Mouse (Mus musculus) neural tube, embryonic 12.5 days (tissue): ENCODE data around the gene Itgae. TPM values are rescaled to one million over a fixed set of nuclear protein-coding genes. Genes with fewer than 3 reads are reported as not detected.

Experiments used
- ATAC-seq: fragments of 200-750 bp; cut with Nextera tagmentation; 2 replicates; pipeline ENCODE4 v1.8.0; 2017; ENCODE audit warnings: low read depth, mild to moderate bottlenecking, moderate TSS enrichment, moderate library complexity; ENCODE audit not compliant: low FRiP score
- H3K27ac ChIP-seq: fragments of 300-500 bp; sonication (generic); 2 replicates; pipeline ENCODE4 v1.5.1; 2016
- H3K27me3 ChIP-seq: fragments of 300-500 bp; sonication (generic); replicated peaks from 2 replicates; pipeline ENCODE4 v1.6.1; 2016; ENCODE audit warnings: mild to moderate bottlenecking
- H3K36me3 ChIP-seq: fragments of 300-500 bp; sonication (generic); 2 replicates; pipeline ENCODE4 v1.6.1; 2016; ENCODE audit warnings: mild to moderate bottlenecking
- H3K4me1 ChIP-seq: fragments of 300-500 bp; sonication (generic); 2 replicates; pipeline ENCODE4 v1.6.1; 2016
- H3K4me2 ChIP-seq: fragments of 300-500 bp; sonication (generic); replicated peaks from 2 replicates; pipeline ENCODE4 v1.6.1; 2016; ENCODE audit warnings: mild to moderate bottlenecking
- H3K4me3 ChIP-seq: fragments of 300-500 bp; sonication (generic); 2 replicates; pipeline ENCODE4 v1.5.1; 2016
- H3K9ac ChIP-seq: fragments of 300-500 bp; sonication (generic); 2 replicates; pipeline ENCODE4 v1.6.1; 2016; ENCODE audit warnings: mild to moderate bottlenecking
- H3K9me3 ChIP-seq: fragments of 300-500 bp; sonication (generic); 2 replicates; pipeline ENCODE4 v1.6.1; 2016; ENCODE audit warnings: mild to moderate bottlenecking
- WGBS: fragments of 180-500 bp; shearing (Covaris S2); methylation state at CpG from one replicate; pipeline ENCODE4 v1.1.7; 2016; 5-methylcytosine and 5-hydroxymethylcytosine counted together
- polyA plus RNA-seq: library from polyadenylated mRNA; unstranded; fragments of >200 nt; fragmentation: Nextera tagmentation; extraction: Ambion mirVana; gene quantifications from 2 replicates; pipeline ENCODE4 v1.2.1, GENCODE M21; 2016

Itgae gene
- polyA plus RNA-seq = 0.34 TPM in 2 replicates

DNA sequence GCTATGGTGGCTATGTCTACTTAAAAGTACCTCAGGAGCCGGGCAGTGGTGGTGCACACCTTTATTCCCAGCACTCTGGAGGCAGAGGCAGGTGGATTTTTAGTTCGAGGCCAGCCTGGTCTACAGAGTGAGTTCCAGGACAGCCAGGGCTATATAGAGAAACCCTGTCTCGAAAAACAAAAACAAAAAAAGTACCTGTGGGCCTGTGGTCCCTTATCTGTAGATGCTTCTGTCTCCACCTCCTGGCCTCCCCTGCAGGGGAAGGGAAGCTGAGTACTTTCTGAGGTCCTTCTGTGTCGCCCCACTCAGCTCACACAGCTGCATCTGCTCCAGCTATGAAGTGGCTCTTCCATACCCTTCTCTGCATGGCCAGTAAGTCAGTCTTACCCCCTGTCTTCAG lies at the start of gene Itgae:
Itgae (plus strand) TSS at position 301 of the 400 bp plus-strand sequence.
- Histone ChIP-seq H3K4me3 (no peak within 1 kb of the TSS), H3K4me2 (no peak within 1 kb of the TSS), H3K27me3 (no peaks in the 10 kb centered on the region), H3K36me3 (peaks cover 3% of the 10 kb centered on the region; the same call in 1 of the 2 replicates), H3K9ac (no peak within 1 kb of the TSS), H3K4me1 (no peaks in the 10 kb centered on the region), H3K27ac (no peak within 1 kb of the TSS), H3K9me3 (no peaks in the 10 kb centered on the region)
- WGBS = 88% methylated on average over 4 of the region's 4 CpGs
- ATAC-seq = no peak

DNA sequence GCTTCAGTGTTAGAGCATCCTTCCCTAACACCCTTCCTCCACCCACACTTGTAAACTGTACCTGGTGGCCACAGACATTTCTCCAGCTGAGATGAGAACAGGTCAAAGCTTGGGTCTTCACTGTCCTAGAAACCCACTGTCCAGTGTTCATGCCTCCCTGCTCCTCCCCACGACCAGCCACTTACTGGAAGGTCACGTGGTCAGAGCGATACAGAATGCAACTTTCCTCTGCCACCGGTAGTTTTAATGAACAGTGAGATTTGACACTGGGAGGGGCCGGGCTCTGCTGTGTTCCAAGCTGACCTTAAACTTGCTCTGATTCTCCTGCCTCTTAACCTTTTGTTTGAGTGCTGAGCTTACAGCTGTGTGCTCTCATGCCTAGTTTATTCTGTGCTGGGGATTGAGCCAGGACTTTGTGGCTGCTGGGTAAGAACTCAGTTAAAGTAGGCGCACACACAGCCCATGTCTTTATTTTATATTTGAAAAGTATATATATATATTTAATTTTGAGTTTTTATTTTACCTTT lies 46.1 kb upstream of the Itgae start:
- 71% methylated on average over 6 of the region's 6 CpGs for WGBS
- ATAC-seq = no peak
- Histone ChIP-seq H3K9me3 (no peaks in the 10 kb centered on the region), H3K27me3 (no peaks in the 10 kb centered on the region), H3K27ac (no peak overlapping the region), H3K4me1 (peaks cover 9% of the 10 kb centered on the region), H3K9ac (no peak overlapping the region), H3K36me3 (no peaks in the 10 kb centered on the region), H3K4me3 (no peak overlapping the region), H3K4me2 (no peak overlapping the region)

DNA sequence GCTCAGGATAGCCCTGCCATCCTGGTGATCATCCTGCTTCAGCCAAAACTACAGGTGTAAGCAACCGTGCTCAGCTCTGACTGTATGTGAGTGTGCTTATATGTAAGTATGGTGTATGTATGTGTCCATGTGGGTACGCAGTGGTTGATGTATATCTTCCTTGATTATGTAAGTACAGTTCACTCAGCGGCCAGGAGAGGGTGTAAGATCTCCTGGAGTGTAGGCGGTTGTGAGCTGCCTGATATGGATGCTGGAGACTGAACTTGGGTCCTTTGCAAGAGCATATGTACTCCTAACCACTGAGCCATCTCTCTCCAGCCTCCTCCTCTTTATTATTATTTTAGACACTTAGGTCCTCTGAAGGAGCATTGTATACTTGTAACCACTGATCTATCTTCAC lies 45.6 kb upstream of the Itgae start:
- H3K4me2 ChIP-seq = no peak overlapping the region
- no peaks in the 10 kb centered on the region for H3K27me3 ChIP-seq
- 75% methylated on average over 4 of the region's 4 CpGs for WGBS
- H3K9ac ChIP-seq = no peak overlapping the region
- no peak overlapping the region for H3K27ac ChIP-seq
- ATAC-seq = no peak
- peaks cover 9% of the 10 kb centered on the region for H3K4me1 ChIP-seq
- no peak overlapping the region for H3K4me3 ChIP-seq
- no peaks in the 10 kb centered on the region for H3K9me3 ChIP-seq
- no peaks in the 10 kb centered on the region for H3K36me3 ChIP-seq

GRCm38 (mm10) chr11:73047542-73047996 lies 42.8 kb upstream of the Itgae start, which contains the start of gene Ncbp3:
Ncbp3 (plus strand) TSS chr11:73047783.
- peaks cover 9% of the 10 kb centered on the region for H3K4me1 ChIP-seq
- WGBS = under 1% methylated on average over 39 of the region's 39 CpGs
- H3K27ac ChIP-seq = peak within 1 kb of the TSS; percentile 68
- no peaks in the 10 kb centered on the region for H3K9me3 ChIP-seq
- peaks cover 8% of the 10 kb centered on the region for H3K36me3 ChIP-seq
- no peaks in the 10 kb centered on the region for H3K27me3 ChIP-seq
- ATAC-seq = peak; percentile 92
- peak within 1 kb of the TSS; percentile 89 for H3K4me3 ChIP-seq
- H3K9ac ChIP-seq = peak within 1 kb of the TSS; percentile 89
- H3K4me2 ChIP-seq = peak within 1 kb of the TSS; percentile 91

GRCm38 (mm10) chr11:73048030-73048876 lies 42.1 kb upstream of the Itgae start:
- peaks cover 9% of the 10 kb centered on the region for H3K4me1 ChIP-seq
- H3K27ac ChIP-seq = peak overlapping the region; percentile 68
- WGBS = 2% methylated on average over 55 of the region's 55 CpGs
- H3K9me3 ChIP-seq = no peaks in the 10 kb centered on the region
- peak; percentile 73 for ATAC-seq
- H3K4me2 ChIP-seq = peak overlapping the region; percentile 91
- H3K4me3 ChIP-seq = peak overlapping the region; percentile 89
- peak overlapping the region; percentile 89 for H3K9ac ChIP-seq
- H3K27me3 ChIP-seq = no peaks in the 10 kb centered on the region
- peaks cover 12% of the 10 kb centered on the region for H3K36me3 ChIP-seq

GRCm38 (mm10) chr11:73049335-73049734 lies 41.0 kb upstream of the Itgae start:
- ATAC-seq = no peak
- Histone ChIP-seq H3K4me1 (peaks cover 9% of the 10 kb centered on the region), H3K4me3 (peak overlapping the region; percentile 89; the same call in 1 of the 2 replicates), H3K27me3 (no peaks in the 10 kb centered on the region), H3K9me3 (no peaks in the 10 kb centered on the region), H3K36me3 (peaks cover 23% of the 10 kb centered on the region), H3K9ac (peak overlapping the region; percentile 89; the same call in 1 of the 2 replicates), H3K4me2 (peak overlapping the region; percentile 91), H3K27ac (no peak overlapping the region)
- WGBS = 5% methylated on average over 4 of the region's 4 CpGs

GRCm38 (mm10) chr11:73052795-73053194 lies 37.6 kb upstream of the Itgae start:
- no peaks in the 10 kb centered on the region for H3K27me3 ChIP-seq
- 90% methylated on average over 1 of the region's 1 CpGs for WGBS
- no peak overlapping the region for H3K4me3 ChIP-seq
- no peaks in the 10 kb centered on the region for H3K9me3 ChIP-seq
- H3K4me1 ChIP-seq = peaks cover 9% of the 10 kb centered on the region
- ATAC-seq = no peak
- no peak overlapping the region for H3K4me2 ChIP-seq
- H3K27ac ChIP-seq = no peak overlapping the region
- no peak overlapping the region for H3K9ac ChIP-seq
- peaks cover 49% of the 10 kb centered on the region for H3K36me3 ChIP-seq

GRCm38 (mm10) chr11:73057701-73058100 lies 32.7 kb upstream of the Itgae start:
- 96% methylated on average over 5 of the region's 5 CpGs for WGBS
- Histone ChIP-seq H3K4me2 (no peak overlapping the region), H3K27me3 (no peaks in the 10 kb centered on the region), H3K9ac (no peak overlapping the region), H3K27ac (no peak overlapping the region), H3K36me3 (peaks cover 55% of the 10 kb centered on the region), H3K4me1 (no peaks in the 10 kb centered on the region), H3K9me3 (no peaks in the 10 kb centered on the region), H3K4me3 (no peak overlapping the region)
- ATAC-seq = no peak

- Histone ChIP-seq H3K36me3 (peaks cover 41% of the 10 kb centered on the region), H3K4me1 (no peaks in the 10 kb centered on the region), H3K27me3 (no peaks in the 10 kb centered on the region), H3K4me2 (no peak overlapping the region), H3K9me3 (no peaks in the 10 kb centered on the region), H3K4me3 (no peak overlapping the region), H3K27ac (no peak overlapping the region), H3K9ac (no peak overlapping the region)
- no peak for ATAC-seq
- WGBS = 96% methylated on average over 3 of the region's 3 CpGs
Measured at GRCm38 (mm10) chr11:73059630-73060029, 30.8 kb upstream of the Itgae start.

- Histone ChIP-seq H3K4me2 (no peak overlapping the region), H3K27me3 (no peaks in the 10 kb centered on the region), H3K36me3 (peaks cover 38% of the 10 kb centered on the region), H3K4me1 (no peaks in the 10 kb centered on the region), H3K27ac (no peak overlapping the region), H3K4me3 (no peak overlapping the region), H3K9ac (no peak overlapping the region), H3K9me3 (no peaks in the 10 kb centered on the region)
- no peak for ATAC-seq
- 98% methylated on average over 3 of the region's 3 CpGs for WGBS
Measured at GRCm38 (mm10) chr11:73061413-73061812, 29.0 kb upstream of the Itgae start.

DNA sequence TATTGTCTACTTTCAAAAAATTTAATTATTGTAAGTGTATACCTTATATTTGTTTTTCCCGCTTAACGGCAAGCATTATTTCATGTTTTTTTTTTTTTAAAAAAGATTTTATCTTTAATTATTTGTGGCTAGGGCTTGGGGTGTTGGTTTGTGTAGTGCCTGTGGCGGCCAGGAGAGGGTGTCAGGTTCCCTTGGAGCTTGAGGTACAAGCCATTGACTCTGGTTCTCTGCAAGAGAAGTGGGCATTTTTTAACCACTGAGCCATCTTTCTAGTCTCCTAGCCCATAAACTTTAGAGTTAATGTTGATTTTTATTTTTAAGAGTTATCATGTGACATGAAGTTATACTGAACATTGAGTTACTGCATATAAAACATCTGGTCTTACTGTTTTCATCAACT lies 18.5 kb upstream of the Itgae start:
- Histone ChIP-seq H3K9me3 (no peaks in the 10 kb centered on the region), H3K27me3 (no peaks in the 10 kb centered on the region), H3K4me2 (no peak overlapping the region), H3K27ac (no peak overlapping the region), H3K36me3 (peaks cover 74% of the 10 kb centered on the region), H3K4me1 (no peaks in the 10 kb centered on the region), H3K4me3 (no peak overlapping the region), H3K9ac (no peak overlapping the region)
- ATAC-seq = no peak
- WGBS = 95% methylated on average over 3 of the region's 3 CpGs

GRCm38 (mm10) chr11:73076295-73076694 lies 14.1 kb upstream of the Itgae start:
- H3K4me3 ChIP-seq = no peak overlapping the region
- no peak overlapping the region for H3K27ac ChIP-seq
- no peak overlapping the region for H3K4me2 ChIP-seq
- 86% methylated on average over 4 of the region's 4 CpGs for WGBS
- no peak for ATAC-seq
- no peaks in the 10 kb centered on the region for H3K27me3 ChIP-seq
- no peaks in the 10 kb centered on the region for H3K4me1 ChIP-seq
- H3K36me3 ChIP-seq = peaks cover 77% of the 10 kb centered on the region
- no peaks in the 10 kb centered on the region for H3K9me3 ChIP-seq
- H3K9ac ChIP-seq = no peak overlapping the region
